Mouse (Mus musculus) retina, postnatal 7 days (tissue): ENCODE measurements at regions not wholly inside any gene's neighbourhood (a gene's known extent, or its start where the extent isn't known, plus 50 kb on each side); places are given as distances from the start of the nearest gene placed in this dataset.

ENCODE experiments used
- DNase-seq: peaks from one replicate; pipeline ENCODE4 v3.0.0-alpha.2; 2012; ENCODE audit warnings: low read depth, low spot score

DNA sequence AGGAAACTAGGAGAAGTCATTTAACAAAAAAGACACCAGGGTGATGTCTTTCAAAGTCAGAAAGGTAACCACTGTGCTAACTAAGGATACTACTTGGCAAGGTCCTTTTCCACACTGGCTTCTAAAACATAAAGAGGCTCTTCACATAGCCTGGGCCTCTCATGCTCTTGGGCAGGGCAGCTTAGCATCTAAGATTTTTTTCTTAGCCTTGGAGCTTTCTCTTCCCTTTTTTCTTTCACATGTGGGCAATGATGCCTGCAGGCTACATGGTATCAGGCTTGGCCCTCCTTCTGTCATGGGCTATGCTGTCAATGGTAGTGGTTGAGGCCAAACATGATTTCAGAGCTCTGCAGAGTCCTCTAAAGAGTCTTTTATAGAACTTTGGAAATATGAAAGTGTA, 60.6 kb downstream of the Serpinb6d start:
- DNase-seq, result no peak

GRCm38 (mm10) chr13:33762293-33763125, 80.7 kb downstream of the Serpinb6e start:
- peak; percentile 14 for DNase-seq

DNA sequence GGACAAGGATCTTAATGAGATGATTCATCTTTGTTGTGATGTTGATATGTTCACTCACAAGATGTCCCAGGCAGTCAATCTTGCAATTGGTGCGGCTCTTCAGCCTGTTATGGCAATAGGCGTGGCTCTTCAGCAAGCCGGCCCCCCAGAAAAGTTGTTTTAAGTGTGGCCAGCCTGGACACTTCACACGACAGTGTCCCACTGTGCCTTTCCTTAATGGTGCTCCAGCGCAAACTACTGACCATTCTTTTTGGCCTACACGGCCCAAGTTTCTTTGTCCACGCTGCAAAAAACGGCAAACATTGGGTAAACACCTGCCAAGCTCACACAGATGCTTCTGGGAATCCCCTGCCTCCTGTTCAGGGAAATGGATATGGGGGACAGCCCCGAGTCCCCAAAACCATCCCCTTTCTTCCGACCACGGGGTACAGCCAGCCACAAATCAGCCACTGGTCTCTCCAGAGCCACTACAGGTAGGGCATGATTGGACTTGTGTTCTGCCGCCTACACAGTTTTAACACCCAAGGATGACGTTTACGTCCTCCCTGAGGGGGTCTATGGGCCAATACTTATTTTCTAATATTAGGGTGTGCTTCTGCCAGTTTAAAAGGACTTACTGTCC, 79.8 kb downstream of the Serpinb6e start:
- no peak for DNase-seq
